In genomic region chr1:56951525-56951924, GRCm38 (mm10) we compare ENCODE assay signal across 13 mouse cellular contexts.
"Had no signal": no experiment of that assay in that cellular context is flagged by ENCODE, and none has a peak within 500 bp of the region (broad histone marks: within the 10 kb centered on the region; RNA-seq: fewer than 3 reads in every experiment).

No protein-coding gene starts in this region.

- DNase-seq: kidney, postnatal 36 days; layer of hippocampus, adult 9-11 months; layer of hippocampus, postnatal 36 days; left cerebral cortex, postnatal 4 days; lung, adult 18-20 months; right cerebral cortex, postnatal 4 days; thymus, postnatal 36 days had no signal

- H3K4me1 ChIP-seq: neural tube, embryonic 15.5 days had no signal

- H3K9me3 ChIP-seq: limb, embryonic 13.5 days; midbrain, embryonic 13.5 days; neural tube, embryonic 15.5 days had no signal

- H3K4me3 ChIP-seq: limb, embryonic 13.5 days; midbrain, embryonic 13.5 days; myocyte; neural tube, embryonic 15.5 days had no signal

- ATAC-seq: midbrain, embryonic 13.5 days had no signal

- H3K36me3 ChIP-seq: limb, embryonic 13.5 days; midbrain, embryonic 13.5 days; neural tube, embryonic 15.5 days had no signal

- H3K27me3 ChIP-seq: midbrain, embryonic 13.5 days; neural tube, embryonic 15.5 days had no signal

- H3K27ac ChIP-seq: kidney, postnatal 0 days; limb, embryonic 13.5 days; liver, embryonic 14.5 days; midbrain, embryonic 13.5 days; neural tube, embryonic 15.5 days had no signal

- H3K4me2 ChIP-seq: limb, embryonic 13.5 days; midbrain, embryonic 13.5 days; neural tube, embryonic 15.5 days had no signal

- H3K9ac ChIP-seq: limb, embryonic 13.5 days; liver, embryonic 14.5 days; midbrain, embryonic 13.5 days; neural tube, embryonic 15.5 days had no signal
